Mouse (Mus musculus): ENCODE results near the gene Fut2. TPM values are rescaled to one million over a fixed set of nuclear protein-coding genes. Genes with fewer than 3 reads are reported as not detected.

The Fut2 gene
- polyA plus RNA-seq (2015; fragmentation: Nextera tagmentation; extraction: Ambion mirVana) = 0.27 and 0.84 TPM in 2 replicates

GRCm38 (mm10) chr7:45666161-45666560 lies at the start of gene Fut2:
Gene Fut2 (minus strand): TSS chr7:45666394.
- Histone ChIP-seq H3K9me3 (ENCODE audit: low read length) (no peaks in the 10 kb centered on the region), H3K27ac (ENCODE audit: low read length) (no peak within 1 kb of the TSS), H3K27me3 (replicated peaks; ENCODE audit: insufficient read depth, low read length) (no peaks in the 10 kb centered on the region), H3K4me2 (replicated peaks; ENCODE audit: low read depth, low read length) (no peak within 1 kb of the TSS), H3K36me3 (ENCODE audit: insufficient read depth, low read length) (no peaks in the 10 kb centered on the region), H3K9ac (replicated peaks; ENCODE audit: low read depth) (no peak within 1 kb of the TSS), H3K4me3 (ENCODE audit: low read depth, low read length) (no peak within 1 kb of the TSS), H3K4me1 (ENCODE audit: insufficient read depth, low read depth, low read length) (peaks cover 3% of the 10 kb centered on the region; the same call in 1 of the 2 replicates)
- 75% methylated on average over 7 of the region's 7 CpGs for WGBS
- TF ChIP-seq CTCF (IDR thresholded peaks at IDR 0.05) (no peak), EP300 (IDR thresholded peaks at IDR 0.05) (no peak)
- DNase-seq (ENCODE audit: low spot score) = no peak
- no peak for ATAC-seq

GRCm38 (mm10) chr7:45715090-45715708 lies 49.0 kb upstream of the Fut2 start, which contains the start of gene Rpl18:
Gene Rpl18 (plus strand): TSS chr7:45715457.
- 6% methylated on average over 33 of the region's 34 CpGs for WGBS
- ATAC-seq (peak; percentile 91), DNase-seq (ENCODE audit: low spot score) (peak; percentile 99)
- peaks cover 21% of the 10 kb centered on the region for H3K36me3 ChIP-seq (ENCODE audit: insufficient read depth, low read length)
- H3K27me3 ChIP-seq (replicated peaks; ENCODE audit: insufficient read depth, low read length) = no peaks in the 10 kb centered on the region
- H3K4me2 ChIP-seq (replicated peaks; ENCODE audit: low read depth, low read length) = peak within 1 kb of the TSS; percentile 90
- H3K4me1 ChIP-seq (ENCODE audit: insufficient read depth, low read depth, low read length) = peaks cover 18% of the 10 kb centered on the region
- TF ChIP-seq CTCF (IDR thresholded peaks at IDR 0.05) (no peak), EP300 (IDR thresholded peaks at IDR 0.05) (no peak)
- H3K9ac ChIP-seq (replicated peaks; ENCODE audit: low read depth) = peak within 1 kb of the TSS; percentile 75
- H3K9me3 ChIP-seq (ENCODE audit: low read length) = no peaks in the 10 kb centered on the region
- peak within 1 kb of the TSS; percentile 83 for H3K27ac ChIP-seq (ENCODE audit: low read length)
- H3K4me3 ChIP-seq (ENCODE audit: low read depth, low read length) = peak within 1 kb of the TSS; percentile 58

GRCm38 (mm10) chr7:45714630-45715089 lies 48.5 kb upstream of the Fut2 start:
- H3K9ac ChIP-seq (replicated peaks; ENCODE audit: low read depth) = peak overlapping the region; percentile 75
- 8% methylated on average over 14 of the region's 14 CpGs for WGBS
- peak overlapping the region; percentile 90 for H3K4me2 ChIP-seq (replicated peaks; ENCODE audit: low read depth, low read length)
- no peaks in the 10 kb centered on the region for H3K27me3 ChIP-seq (replicated peaks; ENCODE audit: insufficient read depth, low read length)
- DNase-seq (ENCODE audit: low spot score) (peak; percentile 86), ATAC-seq (peak; percentile 51)
- peaks cover 18% of the 10 kb centered on the region for H3K4me1 ChIP-seq (ENCODE audit: insufficient read depth, low read depth, low read length)
- no peaks in the 10 kb centered on the region for H3K9me3 ChIP-seq (ENCODE audit: low read length)
- TF ChIP-seq CTCF (IDR thresholded peaks at IDR 0.05) (no peak), EP300 (IDR thresholded peaks at IDR 0.05) (peak; percentile 39; the same call in 1 of the 2 replicates)
- peaks cover 18% of the 10 kb centered on the region for H3K36me3 ChIP-seq (ENCODE audit: insufficient read depth, low read length)
- H3K4me3 ChIP-seq (ENCODE audit: low read depth, low read length) = peak overlapping the region; percentile 58
- peak overlapping the region; percentile 83 for H3K27ac ChIP-seq (ENCODE audit: low read length)

- Histone ChIP-seq H3K27ac (ENCODE audit: low read length) (peak overlapping the region; percentile 83; the same call in 1 of the 2 replicates), H3K4me3 (ENCODE audit: low read depth, low read length) (no peak overlapping the region), H3K9me3 (ENCODE audit: low read length) (no peaks in the 10 kb centered on the region), H3K4me1 (ENCODE audit: insufficient read depth, low read depth, low read length) (peaks cover 15% of the 10 kb centered on the region), H3K27me3 (replicated peaks; ENCODE audit: insufficient read depth, low read length) (no peaks in the 10 kb centered on the region), H3K4me2 (replicated peaks; ENCODE audit: low read depth, low read length) (peak overlapping the region; percentile 90), H3K36me3 (ENCODE audit: insufficient read depth, low read length) (peaks cover 17% of the 10 kb centered on the region), H3K9ac (replicated peaks; ENCODE audit: low read depth) (0 out of 2 replicates have a peak overlapping the region, but pooled peaks have one; percentile 75)
- DNase-seq (ENCODE audit: low spot score) = no peak
- 80% methylated on average over 6 of the region's 6 CpGs for WGBS
- no peak for ATAC-seq
- TF ChIP-seq CTCF (IDR thresholded peaks at IDR 0.05) (no peak), EP300 (IDR thresholded peaks at IDR 0.05) (no peak)
Measured at GRCm38 (mm10) chr7:45713881-45714520, 47.8 kb upstream of the Fut2 start.

GRCm38 (mm10) chr7:45713396-45713795 lies 47.2 kb upstream of the Fut2 start:
- 0 out of 2 replicates have a peak overlapping the region, but pooled peaks have one; percentile 11 for H3K27ac ChIP-seq (ENCODE audit: low read length)
- H3K4me2 ChIP-seq (replicated peaks; ENCODE audit: low read depth, low read length) = no peak overlapping the region
- no peaks in the 10 kb centered on the region for H3K27me3 ChIP-seq (replicated peaks; ENCODE audit: insufficient read depth, low read length)
- peaks cover 17% of the 10 kb centered on the region for H3K36me3 ChIP-seq (ENCODE audit: insufficient read depth, low read length)
- peaks cover 19% of the 10 kb centered on the region for H3K4me1 ChIP-seq (ENCODE audit: insufficient read depth, low read depth, low read length)
- no peaks in the 10 kb centered on the region for H3K9me3 ChIP-seq (ENCODE audit: low read length)
- 90% methylated on average over 16 of the region's 16 CpGs for WGBS
- DNase-seq (ENCODE audit: low spot score) (no peak), ATAC-seq (no peak)
- TF ChIP-seq EP300 (IDR thresholded peaks at IDR 0.05) = no peak
- no peak for TF ChIP-seq CTCF (IDR thresholded peaks at IDR 0.05)
- H3K9ac ChIP-seq (replicated peaks; ENCODE audit: low read depth) = no peak overlapping the region
- no peak overlapping the region for H3K4me3 ChIP-seq (ENCODE audit: low read depth, low read length)

GRCm38 (mm10) chr7:45712022-45712757 lies 46.0 kb upstream of the Fut2 start:
- H3K36me3 ChIP-seq (ENCODE audit: insufficient read depth, low read length) = peaks cover 17% of the 10 kb centered on the region
- H3K4me3 ChIP-seq (ENCODE audit: low read depth, low read length) = no peak overlapping the region
- no peaks in the 10 kb centered on the region for H3K27me3 ChIP-seq (replicated peaks; ENCODE audit: insufficient read depth, low read length)
- H3K27ac ChIP-seq (ENCODE audit: low read length) = no peak overlapping the region
- H3K4me2 ChIP-seq (replicated peaks; ENCODE audit: low read depth, low read length) = no peak overlapping the region
- H3K9ac ChIP-seq (replicated peaks; ENCODE audit: low read depth) = no peak overlapping the region
- peaks cover 27% of the 10 kb centered on the region for H3K4me1 ChIP-seq (ENCODE audit: insufficient read depth, low read depth, low read length)
- ATAC-seq = peak; percentile 6
- WGBS = 88% methylated on average over 21 of the region's 21 CpGs
- peak; percentile 81 for DNase-seq (ENCODE audit: low spot score)
- no peaks in the 10 kb centered on the region for H3K9me3 ChIP-seq (ENCODE audit: low read length)
- TF ChIP-seq CTCF (IDR thresholded peaks at IDR 0.05) (no peak), EP300 (IDR thresholded peaks at IDR 0.05) (no peak)
